Mouse (Mus musculus) heart, adult 2 months (tissue): ENCODE measurements at regions not wholly inside any gene's neighbourhood (a gene's known extent, or its start where the extent isn't known, plus 50 kb on each side); places are given as distances from the start of the nearest gene placed in this dataset.

Experiments
- CTCF ChIP-seq: fragments of 200-600 bp; IDR thresholded peaks from 2 replicates; pipeline ENCODE4 v1.8.1; 2022; ENCODE audit warnings: antibody characterized with exemption, mild to moderate bottlenecking, moderate library complexity
- EP300 ChIP-seq: fragments of 200-500 bp; IDR thresholded peaks from 2 replicates; pipeline ENCODE4 v1.6.1; 2011; ENCODE audit warnings: low read depth, low read length, control low read depth; ENCODE audit not compliant: insufficient read depth
- POLR2A ChIP-seq: fragments of 200-500 bp; IDR thresholded peaks from 2 replicates; pipeline ENCODE4 v1.6.1; 2011; ENCODE audit warnings: mild to moderate bottlenecking, low read depth, low read length, control low read depth; ENCODE audit not compliant: insufficient read depth

DNA sequence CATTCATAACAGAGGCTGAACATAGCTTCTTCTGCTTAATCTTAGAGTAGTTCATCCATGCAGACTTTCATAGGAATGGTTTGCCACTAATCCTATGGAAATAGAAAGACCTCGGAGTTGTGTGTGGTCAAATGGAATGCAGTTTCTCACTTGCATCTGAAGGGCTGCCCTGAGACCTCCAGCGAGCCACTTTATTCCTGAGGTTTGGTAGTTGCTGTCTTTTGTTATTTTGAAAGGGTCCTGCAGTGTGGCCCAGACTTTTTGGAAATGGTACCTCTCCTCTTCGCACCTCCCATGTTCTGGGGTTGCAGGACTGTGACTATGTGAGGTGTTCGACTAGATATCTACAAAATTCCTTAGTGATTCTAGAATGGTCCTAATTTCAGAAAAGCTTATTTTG, 489.0 kb downstream of the Rnf144b start:
- no peak for TF ChIP-seq POLR2A
- TF ChIP-seq CTCF, result no peak
- TF ChIP-seq EP300, result no peak
